Mouse (Mus musculus): ENCODE results near the gene Atp8b2.

- TF ChIP-seq CTCF (IDR thresholded peaks at IDR 0.05; ENCODE audit: low read depth) (no peak), EP300 (IDR thresholded peaks at IDR 0.05; ENCODE audit: low read depth) (no peak)
These were observed 2.8 kb downstream of the Atp8b2 start for GRCm38 (mm10) chr3:89960469-89960868.
